Mouse (Mus musculus): ENCODE measurements around the gene Svs1.
"Not testable (repeated sequence)": the region's sequence is repeated elsewhere in the genome, so short reads cannot be mapped to it uniquely, and the experiment has no call there.

The Svs1 gene

DNA sequence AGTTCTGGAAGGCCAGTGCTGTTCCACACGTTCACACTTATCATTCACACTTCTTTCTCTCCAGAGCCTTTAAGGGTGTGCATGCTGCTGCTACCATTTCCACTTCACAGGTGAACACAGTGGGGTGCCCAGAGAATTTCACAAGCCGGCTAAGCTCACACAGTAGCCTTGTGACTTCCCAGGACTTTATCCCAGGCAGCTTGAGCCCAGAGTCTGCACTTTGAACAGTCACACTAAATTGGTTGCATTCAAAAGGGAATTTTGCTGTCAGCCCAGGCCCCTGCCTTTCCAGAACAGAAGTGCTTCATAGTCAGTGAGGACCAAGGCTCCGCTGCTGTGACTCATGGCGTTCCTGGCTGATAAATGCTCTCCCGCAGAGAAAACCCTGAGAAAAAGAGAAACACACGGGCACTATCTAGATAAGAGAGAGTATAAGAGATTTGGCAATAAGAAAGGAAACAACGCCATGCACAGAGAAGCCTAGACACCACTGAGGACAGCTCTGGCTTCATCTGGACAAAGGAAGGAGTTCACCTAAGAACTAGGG, at the start of gene Svs1:
Gene Svs1 (plus strand): TSS at position 418 of the 547 bp plus-strand sequence.
- DNase-seq (ENCODE audit: low spot score), result no peak

GRCm38 (mm10) chr6:48949596-48949995, 37.1 kb upstream of the Svs1 start:
- no peak for DNase-seq (ENCODE audit: low spot score)

- DNase-seq (ENCODE audit: low spot score), result no peak
Measured at GRCm38 (mm10) chr6:48950676-48951075, 36.0 kb upstream of the Svs1 start.

GRCm38 (mm10) chr6:48951630-48952029, 35.0 kb upstream of the Svs1 start:
- no peak for DNase-seq (ENCODE audit: low spot score)

DNA sequence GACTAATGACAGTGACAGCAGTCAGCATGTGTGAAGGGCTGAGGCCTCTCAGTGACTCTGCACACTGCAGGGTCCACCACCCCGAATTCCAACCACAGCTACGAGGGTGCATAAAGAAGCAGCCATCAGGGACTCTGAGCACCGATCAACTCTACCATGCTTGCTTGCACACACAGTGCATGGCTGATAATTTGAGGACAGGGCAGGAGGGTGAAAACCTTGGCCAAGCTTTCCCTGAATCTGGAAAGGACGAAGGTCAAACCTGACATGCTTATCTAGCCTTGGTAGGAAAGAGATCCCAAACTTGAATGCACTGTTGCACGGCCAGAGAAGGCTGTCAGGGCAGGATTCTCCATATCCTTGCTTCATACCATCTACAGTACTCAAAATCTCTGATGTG, 33.4 kb upstream of the Svs1 start:
- DNase-seq (ENCODE audit: low spot score), result no peak

GRCm38 (mm10) chr6:48954211-48954610, 32.5 kb upstream of the Svs1 start:
- no peak for DNase-seq (ENCODE audit: low spot score)

DNA sequence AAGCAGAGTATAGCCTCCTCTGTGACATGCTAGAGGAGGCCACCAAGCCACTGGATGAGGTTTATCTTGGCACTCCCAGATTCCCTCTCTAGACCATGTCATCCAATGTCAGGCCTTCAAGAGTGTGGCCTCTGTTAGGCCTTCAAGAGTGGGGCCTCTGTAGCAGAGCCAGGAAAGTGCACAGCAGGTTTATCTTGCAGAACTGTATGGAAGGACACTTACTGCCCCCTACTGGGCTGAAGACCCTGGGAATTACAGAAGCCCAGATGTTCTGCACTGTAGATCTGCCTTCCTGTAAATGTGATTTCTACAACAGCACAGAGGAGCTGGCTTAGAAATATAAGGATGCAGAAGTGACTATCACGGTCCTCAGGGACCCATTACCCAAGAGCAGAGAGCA, 31.7 kb upstream of the Svs1 start:
- peak; percentile 48 for DNase-seq (ENCODE audit: low spot score)

DNA sequence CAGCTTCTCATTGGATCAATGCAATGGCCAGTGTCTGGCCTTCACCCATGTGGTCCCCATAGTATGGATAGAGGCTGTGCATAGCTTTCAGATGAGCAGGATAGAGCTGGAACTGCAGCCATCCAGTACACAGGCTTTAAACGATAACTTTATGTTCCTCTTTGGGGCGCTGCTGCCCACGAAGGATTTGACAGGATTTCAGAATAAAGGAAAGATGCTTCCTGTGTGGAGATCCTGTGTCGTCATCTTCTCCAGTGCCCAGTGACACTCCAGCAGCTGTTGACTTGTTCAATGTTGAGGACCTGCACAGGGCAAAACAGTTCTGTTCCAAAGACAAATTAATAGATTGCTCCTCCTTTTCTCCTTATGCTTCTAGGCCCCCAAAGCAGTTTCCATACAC, 29.9 kb upstream of the Svs1 start:
- DNase-seq (ENCODE audit: low spot score), result no peak

- DNase-seq (ENCODE audit: low spot score), result peak; percentile 6
Measured at GRCm38 (mm10) chr6:48958053-48958452, 28.6 kb upstream of the Svs1 start.

DNA sequence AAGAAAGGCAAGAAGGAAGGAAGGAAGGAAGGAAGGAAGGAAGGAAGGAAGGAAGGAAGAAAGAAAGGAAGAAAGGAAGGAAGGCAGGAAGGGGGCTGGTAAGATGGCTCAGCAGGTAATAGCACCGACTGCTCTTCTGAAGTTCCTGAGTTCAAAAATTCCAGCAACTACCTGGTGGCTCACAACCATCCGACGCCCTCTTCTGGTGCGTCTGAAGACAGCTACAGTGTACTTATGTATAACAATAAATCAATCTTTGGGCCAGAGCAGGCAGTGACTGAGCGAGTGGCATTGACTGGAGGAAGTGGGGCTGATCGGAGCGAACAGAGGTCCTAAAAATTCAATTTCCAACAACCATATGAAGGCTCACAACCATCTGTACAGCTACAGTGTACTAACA, 27.5 kb upstream of the Svs1 start:
- not testable (repeated sequence) for DNase-seq (ENCODE audit: low spot score)

DNA sequence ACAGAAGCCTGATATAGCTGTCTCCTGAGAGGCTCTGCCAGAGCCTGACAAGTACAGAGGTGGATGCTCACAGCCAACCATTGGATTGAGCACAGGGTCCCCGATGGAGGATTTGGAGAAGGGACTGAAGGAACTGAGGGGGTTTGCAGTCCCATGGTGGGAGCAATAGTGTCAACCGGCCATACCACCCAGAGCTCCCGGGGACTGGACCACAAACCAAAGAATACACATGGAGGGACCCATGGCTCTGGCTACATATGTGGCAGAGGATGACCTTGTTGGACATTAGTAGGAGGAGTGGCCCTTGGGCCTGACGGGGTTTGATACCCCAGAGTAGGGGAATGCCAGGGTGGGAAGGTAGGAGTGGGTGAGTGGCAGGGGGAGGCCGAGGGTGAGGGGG, 20.0 kb upstream of the Svs1 start:
- DNase-seq (ENCODE audit: low spot score), result not testable (repeated sequence)

- DNase-seq (ENCODE audit: low spot score), result no peak
Measured at GRCm38 (mm10) chr6:48967868-48968267, 18.8 kb upstream of the Svs1 start.

DNA sequence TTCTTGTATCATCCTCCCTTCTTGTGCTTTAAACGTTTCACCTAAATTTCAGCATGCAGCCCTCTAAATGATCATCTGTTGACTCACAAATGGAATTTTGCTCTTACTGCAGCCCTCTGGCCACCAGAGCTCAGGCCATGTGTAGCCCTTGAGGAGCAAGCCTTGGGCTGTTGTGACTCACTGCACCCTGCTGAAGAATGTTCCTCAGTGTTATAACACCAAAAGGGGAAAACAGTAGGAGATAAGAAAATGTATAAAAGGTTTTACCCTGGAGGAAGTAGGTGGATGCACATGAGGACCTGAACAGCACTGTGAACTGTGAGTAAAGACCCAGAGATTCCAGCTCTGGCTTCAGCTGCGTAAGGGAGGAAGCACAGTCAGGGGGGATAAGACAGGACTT, 12.0 kb upstream of the Svs1 start, which contains the start of gene Doxl2:
Gene Doxl2 (plus strand): TSS at position 301 of the 400 bp plus-strand sequence.
- no peak for DNase-seq (ENCODE audit: low spot score)

GRCm38 (mm10) chr6:48979616-48980015, 7.0 kb upstream of the Svs1 start:
- no peak for DNase-seq (ENCODE audit: low spot score)

DNA sequence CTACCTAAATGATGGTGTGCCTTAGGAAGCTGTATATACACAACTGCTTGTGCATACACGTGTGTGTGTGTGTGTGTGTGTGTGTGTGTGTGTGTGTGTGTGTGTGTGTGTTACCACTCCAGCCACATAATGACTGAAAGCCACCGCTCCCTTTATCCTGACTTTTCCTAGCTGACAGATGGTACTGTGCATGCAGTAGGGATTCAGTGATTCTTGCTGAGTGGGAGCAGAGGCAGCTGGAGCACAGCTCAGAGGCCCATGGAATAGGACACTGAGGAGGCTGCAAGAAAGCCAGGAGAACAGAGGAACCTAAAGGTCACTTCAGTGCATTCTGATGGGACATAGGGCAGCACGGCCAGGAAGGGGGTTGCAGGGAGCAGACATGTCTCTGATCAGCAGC, 4.4 kb upstream of the Svs1 start:
- DNase-seq (ENCODE audit: low spot score), result peak; percentile 18

DNA sequence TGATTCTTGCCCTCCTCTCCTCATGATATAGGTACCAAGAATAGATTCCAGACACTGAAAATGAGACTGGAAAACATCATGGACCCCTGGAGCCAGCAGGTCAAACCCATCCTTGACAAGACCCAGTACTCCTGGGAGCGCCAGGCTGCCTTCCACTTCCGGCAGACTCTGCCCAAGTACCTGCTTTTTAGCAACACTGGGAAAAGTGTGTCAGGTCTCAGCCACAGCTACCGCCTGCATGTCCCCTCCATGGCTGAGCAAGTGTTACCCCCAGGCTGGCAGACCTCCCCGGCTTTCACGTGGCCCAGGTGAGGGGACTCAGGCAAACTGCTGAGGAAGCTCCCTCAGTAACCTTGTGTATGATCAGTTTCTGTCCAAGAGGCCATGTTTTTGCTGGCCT, 3.3 kb downstream of the Svs1 start:
- DNase-seq (ENCODE audit: low spot score), result no peak

GRCm38 (mm10) chr6:48991991-48992390, 5.3 kb downstream of the Svs1 start:
- DNase-seq (ENCODE audit: low spot score), result no peak

DNA sequence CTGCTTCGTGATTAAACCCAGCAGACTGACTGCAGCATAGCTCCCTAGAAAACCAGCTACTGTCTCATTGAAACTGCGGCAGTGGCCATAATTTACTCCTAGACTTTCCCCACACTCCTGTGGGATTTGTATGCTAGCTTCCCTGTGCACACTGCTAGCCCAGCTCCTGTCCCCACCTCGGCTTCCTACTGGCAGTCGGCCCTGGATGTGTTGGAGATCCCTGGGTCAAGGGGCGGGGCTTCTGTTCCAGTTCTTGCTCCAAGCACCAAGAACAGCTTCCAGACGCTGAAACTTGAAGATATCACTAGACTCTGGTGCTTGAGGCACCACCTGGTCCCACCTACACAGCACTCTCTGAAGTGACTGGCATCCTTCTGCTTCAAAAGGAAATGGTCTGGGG, 11.5 kb downstream of the Svs1 start:
- DNase-seq (ENCODE audit: low spot score), result no peak

- no peak for DNase-seq (ENCODE audit: low spot score)
Measured at GRCm38 (mm10) chr6:48998796-48999195, 12.1 kb downstream of the Svs1 start.

- no peak for DNase-seq (ENCODE audit: low spot score)
Measured at GRCm38 (mm10) chr6:49003381-49003780, 16.7 kb downstream of the Svs1 start.

DNA sequence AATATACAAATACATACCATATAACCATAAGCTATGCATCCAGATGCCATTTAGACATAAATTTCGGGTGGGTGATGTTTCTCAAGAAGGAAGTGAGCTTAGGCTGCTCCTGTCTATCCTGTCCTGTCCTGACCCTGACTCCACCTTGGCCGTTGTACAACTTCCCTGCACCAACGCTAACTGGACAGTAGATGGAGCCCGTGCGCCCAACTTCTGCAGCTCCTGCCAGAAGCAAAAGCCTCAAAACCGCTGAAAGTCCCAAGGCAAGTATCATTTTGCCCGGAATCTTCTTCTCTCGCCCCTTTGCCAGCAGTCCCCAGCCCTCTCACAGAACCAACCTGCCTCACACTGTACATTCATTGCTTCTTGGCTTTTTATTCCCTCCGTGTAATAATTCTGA, 21.3 kb downstream of the Svs1 start:
- DNase-seq (ENCODE audit: low spot score), result peak; percentile 63

DNA sequence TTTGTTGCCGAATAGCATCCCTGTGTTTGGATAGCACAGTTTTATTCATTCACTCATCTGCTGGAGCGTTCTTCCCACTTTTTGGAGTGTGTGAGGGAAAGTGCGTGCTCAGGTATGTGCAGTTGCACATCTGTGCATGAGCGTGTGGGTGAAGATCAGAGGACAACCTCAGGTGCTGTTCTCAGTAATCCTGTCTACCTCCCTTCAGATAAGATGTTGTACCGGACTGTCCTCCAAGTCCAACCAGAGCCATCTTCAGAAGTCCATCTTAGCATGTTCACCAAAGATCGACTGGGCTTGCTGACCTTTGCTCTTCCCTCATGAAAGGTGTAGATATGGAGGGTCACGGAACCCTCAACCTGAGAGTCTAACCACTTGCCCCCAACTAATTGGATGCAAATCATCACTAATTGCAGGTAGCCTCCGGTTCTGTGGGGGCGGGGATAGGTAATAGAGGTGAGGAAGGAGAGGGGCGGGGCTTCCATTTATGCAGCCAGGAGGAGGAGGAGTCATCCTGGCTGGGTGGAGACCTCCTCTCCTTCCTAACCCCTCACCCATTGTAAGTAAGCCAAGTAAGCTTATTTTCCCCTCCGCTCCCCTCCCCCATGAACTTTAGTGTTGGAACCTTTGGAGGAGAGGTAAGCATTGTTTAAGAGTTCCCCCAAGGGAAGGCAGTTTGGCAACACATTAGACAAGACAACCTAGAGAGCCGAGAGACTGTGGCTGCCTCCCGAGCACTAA, 21.9 kb downstream of the Svs1 start:
- no peak for DNase-seq (ENCODE audit: low spot score)

GRCm38 (mm10) chr6:49009161-49009555, 22.5 kb downstream of the Svs1 start:
- DNase-seq (ENCODE audit: low spot score), result no peak

- no peak for DNase-seq (ENCODE audit: low spot score)
Measured at GRCm38 (mm10) chr6:49009665-49010064, 23.0 kb downstream of the Svs1 start.

Data from layer of hippocampus, adult 11-12 months (tissue).